Mouse (Mus musculus): ENCODE measurements around the gene Pygm.

Pygm gene

DNA sequence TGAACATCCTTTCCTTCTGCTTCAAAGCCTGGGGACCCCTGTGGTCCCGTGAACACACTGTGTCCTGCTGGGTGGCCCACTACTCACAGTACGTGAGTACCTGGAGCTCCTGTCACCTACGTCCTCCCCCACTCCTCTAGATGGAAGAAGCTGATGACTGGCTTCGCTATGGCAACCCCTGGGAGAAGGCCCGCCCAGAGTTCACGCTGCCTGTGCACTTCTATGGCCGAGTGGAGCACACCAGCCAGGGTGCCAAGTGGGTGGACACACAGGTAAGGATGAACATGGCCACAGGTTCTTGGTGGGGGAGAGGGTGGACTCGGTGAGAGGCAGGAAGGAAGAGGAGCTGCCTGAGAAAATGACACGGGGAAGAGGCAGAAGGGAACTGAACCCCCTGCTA lies 2.0 kb downstream of the Pygm start:
- DNase-seq: no peak

DNA sequence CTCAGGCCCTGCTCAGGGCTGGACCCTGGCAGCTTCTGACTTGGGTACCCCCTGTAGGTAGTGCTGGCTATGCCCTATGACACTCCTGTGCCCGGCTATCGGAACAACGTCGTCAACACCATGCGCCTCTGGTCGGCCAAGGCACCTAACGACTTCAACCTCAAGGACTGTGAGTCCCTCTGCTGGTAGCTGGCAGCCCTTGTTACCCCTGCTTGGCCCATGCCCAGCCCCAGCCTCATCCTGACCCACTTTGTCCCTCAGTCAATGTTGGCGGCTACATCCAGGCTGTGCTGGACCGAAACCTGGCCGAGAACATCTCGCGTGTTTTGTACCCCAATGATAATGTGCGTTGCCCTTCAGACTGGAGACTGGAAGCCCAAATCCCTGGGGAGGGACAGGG lies 3.8 kb downstream of the Pygm start:
- DNase-seq: no peak

DNA sequence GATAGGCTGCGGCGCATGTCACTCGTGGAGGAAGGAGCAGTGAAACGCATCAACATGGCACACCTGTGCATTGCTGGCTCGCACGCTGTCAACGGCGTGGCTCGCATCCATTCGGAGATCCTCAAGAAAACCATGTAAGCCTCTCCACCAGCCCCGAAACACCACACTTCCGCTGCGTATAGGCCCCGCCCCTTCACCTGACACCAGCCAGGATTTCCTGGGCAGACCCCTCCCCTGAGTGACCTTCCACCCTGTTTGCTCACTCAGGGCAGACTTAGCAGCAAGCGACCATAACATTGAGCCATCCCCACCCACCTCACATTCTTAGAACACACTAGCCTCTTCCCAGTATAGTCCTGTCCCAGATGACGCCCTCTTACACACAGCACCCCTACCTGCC lies 5.6 kb downstream of the Pygm start:
- DNase-seq: no peak

DNA sequence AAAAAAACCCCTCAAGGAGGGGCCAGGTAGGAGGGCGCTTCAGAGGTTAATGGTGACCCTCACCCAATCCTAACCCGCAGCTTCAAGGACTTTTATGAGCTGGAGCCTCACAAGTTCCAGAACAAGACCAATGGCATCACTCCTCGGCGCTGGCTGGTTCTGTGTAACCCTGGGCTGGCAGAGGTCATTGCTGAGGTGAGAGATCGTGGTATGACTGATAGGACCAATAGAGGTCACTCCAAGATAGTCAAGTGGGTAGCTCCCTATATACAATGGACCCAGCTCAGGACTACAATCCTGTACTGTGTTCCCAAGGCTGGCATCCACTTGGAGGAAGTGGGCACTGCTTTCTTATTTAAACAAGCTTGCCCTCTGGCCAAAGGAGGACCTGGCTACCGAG lies 6.1 kb downstream of the Pygm start:
- no peak for DNase-seq

DNA sequence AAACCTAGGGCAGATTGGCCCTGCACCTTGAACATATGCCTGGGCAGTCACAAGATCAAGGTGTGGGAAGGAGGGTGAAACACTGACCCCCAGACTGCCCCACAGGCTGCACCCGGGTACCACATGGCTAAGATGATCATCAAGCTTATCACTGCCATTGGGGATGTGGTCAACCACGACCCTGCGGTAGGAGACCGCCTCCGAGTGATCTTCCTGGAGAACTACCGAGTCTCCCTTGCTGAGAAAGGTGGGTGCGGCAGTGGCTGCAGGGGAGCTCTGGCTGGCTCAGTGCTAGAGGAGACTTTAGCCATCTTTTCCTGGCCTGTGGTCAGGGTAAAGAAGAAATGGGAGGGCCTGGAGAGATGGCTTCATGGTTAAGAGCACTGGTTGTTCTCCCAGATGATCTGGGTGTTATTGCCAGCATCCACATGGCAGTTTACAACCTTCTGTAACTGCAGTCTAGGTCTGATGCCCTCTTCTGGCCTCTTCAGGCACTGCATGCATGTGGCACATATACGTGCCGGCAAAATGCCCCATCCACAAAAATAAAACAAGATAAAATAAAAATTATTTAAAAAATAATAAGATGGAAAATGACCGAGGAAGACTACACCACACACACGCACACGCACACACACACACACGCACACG lies 8.7 kb downstream of the Pygm start:
- DNase-seq: no peak

DNA sequence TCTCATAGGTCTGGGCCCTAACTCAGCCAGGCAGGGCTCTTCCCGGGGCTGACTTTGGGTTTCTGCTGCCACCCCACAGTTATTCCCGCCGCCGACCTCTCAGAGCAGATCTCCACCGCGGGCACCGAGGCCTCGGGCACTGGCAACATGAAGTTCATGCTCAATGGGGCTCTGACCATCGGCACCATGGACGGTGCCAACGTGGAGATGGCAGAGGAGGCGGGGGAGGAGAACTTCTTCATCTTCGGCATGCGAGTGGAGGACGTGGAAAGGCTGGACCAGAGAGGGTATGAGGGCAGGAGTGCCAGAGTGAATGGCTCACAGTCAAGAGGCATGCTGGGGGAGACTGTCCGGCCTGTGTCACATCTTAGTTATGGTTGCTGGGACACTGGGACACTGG lies 9.4 kb downstream of the Pygm start:
- no peak for DNase-seq

DNA sequence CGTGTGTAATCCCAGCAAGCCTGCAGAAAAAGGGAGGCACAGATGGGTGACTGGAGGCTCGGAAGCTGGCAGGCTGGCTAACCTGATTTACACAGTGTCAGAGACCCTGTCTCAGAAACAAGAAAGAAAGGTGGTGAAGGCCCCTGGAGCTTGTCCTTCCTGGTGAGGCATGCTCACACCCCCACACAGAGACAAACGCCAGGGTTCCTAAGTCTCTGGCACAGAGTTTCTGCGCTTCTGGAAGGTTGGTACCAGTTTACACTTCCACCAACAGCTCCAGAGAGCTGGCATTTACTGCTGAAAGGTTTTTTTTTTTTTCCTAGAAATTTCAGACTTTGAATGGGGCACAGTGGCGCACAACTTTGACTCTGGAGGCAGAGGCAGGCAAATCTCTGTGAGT lies 12.0 kb downstream of the Pygm start:
- DNase-seq: no peak

DNA sequence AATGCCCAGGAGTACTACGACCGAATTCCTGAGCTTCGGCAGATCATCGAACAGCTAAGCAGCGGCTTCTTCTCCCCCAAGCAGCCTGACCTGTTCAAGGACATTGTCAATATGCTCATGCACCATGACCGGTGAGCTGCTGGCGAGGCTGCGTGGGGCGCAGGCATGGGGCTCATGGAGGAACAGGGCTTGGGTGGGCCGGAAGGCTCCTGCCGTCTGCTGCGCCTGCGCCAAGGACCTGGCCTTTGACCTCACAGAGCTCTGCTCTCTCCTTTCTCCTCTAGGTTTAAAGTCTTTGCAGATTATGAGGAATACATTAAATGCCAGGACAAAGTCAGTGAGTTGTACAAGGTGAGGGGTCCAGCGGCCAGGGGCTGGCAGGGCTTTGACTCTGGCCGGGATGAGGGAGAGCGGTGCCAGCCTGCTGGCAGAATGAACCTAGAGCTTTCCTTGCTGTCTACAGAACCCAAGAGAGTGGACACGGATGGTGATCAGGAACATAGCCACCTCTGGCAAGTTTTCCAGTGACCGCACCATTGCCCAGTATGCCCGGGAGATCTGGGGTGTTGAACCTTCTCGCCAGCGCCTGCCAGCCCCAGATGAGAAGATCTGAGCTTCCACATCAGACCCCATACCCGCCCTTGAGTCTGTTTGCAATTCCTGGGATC lies 13.5 kb downstream of the Pygm start:
- DNase-seq: no peak

DNA sequence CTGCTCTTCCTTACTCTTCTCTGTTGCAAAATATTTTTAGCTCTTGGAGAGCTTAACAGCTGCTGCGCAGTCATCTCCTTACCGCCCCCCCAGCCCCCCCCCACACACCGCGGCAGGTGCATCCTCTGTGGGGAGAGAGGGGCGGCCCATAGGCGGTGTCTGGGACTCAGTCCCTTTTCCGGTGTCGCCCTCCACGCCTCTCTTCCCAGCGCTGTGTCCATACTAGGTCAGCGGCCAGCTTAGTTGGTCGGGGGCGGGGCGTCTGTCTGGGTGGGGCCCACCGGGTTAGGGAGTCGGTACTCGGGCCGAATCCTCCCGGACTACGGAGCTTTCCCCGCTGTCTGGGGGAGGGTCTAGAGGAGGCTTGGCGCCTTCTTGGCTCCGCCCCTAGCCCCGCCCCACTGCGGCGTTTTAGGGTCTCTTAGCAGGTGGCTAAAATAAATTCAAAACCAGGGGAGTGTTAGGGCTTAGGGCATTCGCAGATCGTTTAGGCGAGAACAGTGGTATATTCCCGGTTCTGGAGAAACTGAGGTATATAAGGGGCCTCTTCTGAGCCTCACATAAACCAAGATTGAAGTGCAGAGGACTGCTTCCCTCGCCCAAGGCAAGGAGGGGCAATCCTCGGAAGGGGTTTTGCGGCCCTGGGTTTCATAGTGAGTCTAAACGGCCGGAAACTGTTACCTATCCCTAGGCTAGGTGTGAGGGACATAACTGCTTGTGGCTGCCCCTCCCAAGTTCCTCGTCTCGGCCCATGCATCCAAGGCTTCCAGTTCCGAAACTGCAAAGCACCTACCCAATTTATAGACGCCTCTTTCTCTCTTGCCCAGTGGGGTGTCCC lies 14.5 kb downstream of the Pygm start:
- DNase-seq: no peak

DNA sequence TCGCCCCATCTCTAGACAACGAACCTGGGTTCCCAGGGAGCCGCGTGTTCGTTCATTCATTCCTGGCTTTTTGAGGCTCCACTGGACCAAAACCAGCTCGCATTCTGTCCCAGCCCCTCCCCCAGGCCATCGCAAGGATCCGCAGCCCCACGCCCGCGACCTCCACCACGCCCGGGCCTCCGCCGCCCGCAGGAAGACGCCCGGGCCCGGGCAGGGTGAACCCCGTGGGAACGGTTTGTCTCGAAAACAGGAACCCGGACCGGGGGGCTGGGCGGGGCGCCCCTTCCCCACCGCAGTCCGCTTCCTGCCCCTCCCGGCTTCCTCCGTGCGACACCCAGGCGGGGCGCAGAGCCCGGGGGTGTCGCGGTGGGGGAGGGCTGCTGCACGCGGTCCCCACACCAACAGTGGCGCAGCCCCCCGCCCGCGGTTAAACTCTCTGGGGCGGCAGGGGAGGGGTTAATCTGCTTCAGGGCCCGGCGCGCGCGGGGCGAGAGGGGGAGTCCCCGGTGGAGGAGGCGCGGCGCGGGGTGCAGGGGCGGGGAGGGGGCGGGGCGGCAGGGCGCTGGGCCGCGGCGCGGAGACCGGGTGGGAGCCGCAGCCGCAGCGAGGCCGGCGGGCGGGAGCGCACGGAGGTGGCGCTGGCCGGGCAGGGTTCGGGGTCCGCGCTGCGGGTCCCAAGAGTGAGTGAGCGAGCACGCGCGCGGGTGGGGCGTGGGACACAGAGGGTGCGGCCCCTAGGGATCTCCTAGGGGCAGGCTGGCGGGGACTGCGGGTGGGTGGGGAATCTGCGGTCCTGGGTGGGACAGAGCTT lies 15.3 kb downstream of the Pygm start, which contains the start of gene Rasgrp2:
TSS of gene Rasgrp2 (plus strand) at position 56 of the 811 bp plus-strand sequence.
- DNase-seq: no peak

DNA sequence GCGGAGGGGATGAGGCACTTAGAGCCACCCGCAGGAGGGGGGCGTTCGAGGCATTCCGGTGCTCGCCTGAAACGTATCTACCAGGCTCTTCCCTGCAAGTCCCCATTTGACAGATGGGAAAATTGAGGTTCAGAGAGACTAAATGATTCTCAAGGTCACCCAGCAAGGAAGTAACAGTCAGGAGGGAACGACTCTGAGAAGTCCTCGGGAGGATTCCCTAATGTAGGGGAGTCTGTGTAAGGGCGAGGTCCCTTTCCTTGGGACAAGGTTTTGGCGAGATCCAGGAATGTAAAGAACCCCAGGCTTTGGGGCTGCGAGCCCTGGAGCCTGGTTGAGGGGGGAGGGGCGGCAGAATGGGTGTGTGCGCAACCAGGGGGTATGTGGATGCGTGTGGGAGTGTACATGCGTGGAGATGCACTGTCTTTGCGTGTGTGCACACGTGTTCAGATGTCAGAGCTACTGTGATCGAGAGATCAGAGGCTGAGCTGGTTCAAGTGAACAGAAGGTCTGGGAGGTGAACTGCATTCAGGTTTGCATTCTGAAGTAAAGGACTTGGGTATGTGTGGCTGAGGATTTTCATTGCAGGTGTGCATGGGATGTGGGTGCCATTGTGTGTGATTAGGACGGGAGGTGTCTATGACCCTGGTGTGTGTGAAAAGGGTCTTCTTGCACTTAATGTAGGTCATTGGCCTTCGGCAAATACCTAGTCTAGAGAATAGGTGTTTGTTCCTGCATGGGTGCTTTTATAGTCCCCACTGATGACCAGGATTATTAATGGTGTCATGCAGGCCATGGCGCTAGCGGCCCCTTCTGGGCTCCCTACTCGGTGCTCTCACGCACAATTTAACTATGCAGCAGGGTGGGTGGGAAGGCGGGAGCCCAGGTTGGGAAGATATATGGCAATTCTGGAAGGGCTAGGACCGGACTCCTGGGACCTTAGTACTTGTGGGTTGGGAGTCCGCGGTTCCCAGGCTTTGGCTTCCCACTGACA lies 16.2 kb downstream of the Pygm start:
- no peak for DNase-seq

DNA sequence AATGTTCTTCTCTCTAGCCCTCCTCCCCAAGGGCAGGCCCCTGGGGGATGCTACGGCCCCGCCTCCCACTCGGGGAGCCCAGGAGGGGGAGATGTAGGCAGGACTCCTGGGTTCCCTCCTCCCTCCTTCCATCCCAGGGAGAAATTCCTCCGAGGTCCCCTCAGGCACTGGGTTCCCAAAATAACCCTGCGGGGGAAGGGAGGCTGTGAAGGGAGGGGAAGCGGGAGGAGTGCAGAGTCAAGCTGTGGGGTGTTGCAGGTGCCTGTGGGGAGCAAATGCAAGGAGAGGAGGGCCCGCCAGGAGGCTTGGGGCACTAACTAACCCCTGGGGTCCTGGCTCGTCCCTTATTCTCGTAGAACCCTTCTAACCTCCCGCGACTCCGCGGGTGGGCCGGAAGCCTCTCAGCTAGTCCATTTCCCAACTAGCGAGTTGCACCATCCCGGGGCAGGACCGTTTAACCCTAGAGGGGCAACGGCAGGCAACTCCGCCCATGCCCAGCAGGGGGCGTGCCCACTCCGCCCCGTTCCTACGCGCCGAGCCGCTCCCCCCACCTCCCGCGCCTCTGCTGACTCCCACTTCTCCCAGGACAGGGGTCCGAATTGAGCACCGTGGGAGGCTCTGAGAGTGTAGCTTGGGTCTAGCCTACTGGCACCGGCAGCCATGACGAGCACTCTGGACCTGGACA lies 17.1 kb downstream of the Pygm start:
- DNase-seq: no peak

DNA sequence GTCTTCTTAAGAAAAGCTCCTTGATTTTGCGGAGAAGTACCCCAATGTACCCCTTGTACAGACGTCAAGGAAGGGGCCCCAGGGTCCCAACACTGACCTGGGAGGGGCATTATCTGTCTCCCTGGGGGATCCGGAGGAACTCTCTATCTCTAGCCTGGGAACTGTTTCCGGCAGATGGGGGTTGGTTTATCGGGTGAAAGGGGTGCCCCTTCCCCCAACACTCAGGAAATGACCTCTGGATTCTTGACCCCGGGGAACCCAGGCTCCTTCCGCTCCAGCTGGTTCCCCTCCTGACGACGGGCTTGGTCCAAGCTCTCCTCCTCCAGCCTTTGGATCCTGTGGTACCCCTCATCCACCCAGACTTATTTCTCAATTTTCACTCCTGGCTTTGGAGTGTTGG lies 17.8 kb downstream of the Pygm start:
- no peak for DNase-seq

DNA sequence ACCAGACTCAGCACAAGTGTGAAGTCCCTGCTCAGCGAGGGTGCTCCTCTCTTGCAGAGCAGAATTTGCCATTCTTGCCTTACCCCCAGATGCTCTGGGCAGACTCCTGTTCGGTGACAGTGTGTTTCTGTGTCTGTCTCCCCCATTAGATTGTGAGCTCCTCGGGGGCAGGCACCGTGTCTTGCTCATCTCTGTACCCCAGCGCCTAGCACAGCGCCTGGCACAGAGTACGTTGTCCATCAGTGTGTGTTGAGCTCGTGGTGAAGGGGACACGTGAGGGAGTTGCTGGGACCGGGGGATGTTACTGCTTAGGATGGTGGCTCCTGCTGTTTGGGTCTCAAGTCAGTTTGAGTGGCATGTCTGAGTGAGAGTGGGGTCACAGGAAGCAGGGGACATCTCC lies 19.7 kb downstream of the Pygm start:
- no peak for DNase-seq

DNA sequence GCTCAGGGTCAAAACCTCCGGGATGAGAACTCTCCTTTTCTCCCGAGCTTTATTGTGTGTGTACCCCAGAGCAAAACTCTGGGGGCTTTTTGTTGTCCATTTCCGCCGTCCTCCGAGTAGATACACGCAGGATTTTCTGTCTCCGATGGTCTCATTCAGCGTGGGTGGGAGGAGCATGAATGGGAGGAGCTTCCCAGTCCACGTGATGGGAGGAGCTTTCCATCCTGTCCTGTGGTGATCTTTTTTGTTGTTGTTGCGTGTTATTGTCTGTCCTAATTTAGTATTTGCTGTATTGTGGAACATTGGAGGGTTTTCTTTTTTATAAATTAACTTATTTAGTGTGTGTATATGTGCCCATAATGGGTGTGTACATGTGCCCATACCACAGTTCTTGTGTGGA lies 21.2 kb downstream of the Pygm start:
- DNase-seq: no peak

DNA sequence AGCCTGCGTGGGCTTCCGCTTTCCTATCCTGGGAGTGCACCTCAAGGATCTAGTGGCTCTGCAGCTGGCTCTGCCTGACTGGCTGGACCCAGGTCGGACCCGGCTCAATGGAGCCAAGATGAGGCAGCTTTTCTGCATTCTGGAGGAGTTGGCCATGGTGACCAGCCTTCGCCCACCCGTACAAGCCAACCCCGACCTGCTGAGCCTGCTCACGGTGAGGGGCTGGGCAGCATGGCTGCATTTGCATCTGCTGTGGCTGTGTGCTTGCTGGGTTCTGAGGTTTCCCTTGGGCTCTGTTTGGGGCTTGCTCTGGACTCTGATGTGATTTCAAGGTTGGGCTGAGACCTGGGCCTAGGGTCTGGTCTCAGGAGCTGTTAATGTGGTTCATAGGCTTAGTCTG lies 22.9 kb downstream of the Pygm start:
- DNase-seq: no peak

DNA sequence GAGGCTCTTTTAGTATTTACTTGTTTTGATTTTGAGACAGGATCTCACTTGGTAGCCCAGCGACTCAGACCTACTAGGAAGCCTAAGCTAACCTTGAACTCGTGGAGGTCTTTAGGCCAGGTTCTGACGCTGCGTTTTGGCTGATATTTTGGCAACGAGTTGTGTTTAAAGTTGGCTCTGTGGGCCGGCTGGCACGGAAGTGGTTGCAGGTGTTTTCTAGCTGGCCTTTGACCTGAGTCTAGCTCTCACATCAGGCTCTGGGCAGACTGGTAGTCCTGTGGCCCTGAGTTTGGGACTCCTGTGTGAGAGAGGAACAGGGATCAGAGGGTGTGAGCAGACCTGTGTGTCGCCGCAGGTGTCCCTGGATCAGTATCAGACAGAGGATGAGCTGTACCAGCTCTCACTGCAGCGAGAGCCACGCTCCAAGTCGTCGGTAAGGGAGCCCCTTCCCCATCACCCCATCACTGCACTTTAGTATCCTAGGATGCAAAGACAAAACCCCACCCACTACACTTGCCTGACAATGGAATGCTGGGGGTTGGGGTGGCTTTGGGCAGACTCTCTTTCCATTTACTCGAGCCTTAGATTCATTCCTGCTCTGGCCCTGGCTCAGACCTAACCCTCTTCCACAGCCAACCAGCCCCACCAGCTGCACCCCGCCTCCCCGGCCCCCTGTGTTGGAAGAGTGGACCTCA lies 23.8 kb downstream of the Pygm start:
- no peak for DNase-seq

DNA sequence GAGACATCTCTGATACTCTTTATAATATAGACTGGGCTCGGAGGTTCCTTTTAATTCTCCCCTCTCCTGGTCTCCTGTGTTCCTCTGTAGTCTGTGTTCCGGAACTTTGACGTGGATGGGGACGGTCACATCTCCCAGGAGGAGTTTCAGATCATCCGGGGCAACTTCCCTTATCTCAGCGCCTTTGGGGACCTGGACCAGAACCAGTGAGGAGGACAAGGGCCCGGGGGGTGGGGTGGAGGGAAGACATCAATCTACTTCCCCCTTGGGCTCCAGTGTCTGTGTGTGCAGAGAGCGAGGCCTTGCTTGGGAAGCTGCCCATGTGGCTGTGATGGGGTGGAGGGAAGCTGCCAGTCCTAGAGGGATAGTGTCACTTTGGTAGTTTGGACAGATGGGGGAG lies 24.6 kb downstream of the Pygm start:
- no peak for DNase-seq

DNA sequence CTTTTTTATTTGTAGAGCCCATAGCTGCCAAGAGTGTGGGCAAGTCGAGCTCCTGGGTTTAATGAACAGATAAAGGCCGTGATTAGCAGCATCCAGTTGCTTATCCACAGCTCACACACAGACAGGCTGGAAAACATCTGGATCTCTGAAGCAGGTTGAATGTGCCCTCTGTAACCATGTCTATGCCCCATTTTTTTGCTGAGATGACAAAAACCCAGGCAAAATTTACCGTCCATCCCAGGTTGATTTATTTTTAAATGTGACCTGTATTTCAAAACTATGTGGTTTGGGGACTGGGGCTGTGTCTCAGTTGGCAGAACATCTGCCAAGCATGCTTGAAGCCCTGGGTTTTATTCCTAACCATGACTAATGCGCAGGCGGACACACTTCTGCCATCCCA lies 25.0 kb downstream of the Pygm start:
- DNase-seq: no peak

DNA sequence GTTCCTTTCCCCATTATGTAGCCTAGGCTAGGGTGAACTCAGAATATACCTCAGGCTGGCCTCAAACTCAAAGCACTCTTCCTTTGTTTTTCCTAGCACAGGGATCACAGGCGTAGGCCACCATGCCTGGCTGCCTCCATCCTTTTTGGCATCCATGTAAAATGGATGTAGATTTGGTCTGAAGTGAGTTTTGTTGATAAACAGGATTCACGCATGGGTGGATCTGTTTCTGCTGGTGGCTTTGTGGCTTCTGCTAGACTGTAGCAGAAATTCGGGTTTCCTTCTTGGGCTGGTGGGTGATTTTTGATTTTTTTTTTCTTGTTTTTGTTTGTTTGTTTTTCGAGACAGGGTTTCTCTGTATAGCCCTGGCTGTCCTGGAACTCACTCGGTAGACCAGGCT lies 25.7 kb downstream of the Pygm start:
- no peak for DNase-seq

DNA sequence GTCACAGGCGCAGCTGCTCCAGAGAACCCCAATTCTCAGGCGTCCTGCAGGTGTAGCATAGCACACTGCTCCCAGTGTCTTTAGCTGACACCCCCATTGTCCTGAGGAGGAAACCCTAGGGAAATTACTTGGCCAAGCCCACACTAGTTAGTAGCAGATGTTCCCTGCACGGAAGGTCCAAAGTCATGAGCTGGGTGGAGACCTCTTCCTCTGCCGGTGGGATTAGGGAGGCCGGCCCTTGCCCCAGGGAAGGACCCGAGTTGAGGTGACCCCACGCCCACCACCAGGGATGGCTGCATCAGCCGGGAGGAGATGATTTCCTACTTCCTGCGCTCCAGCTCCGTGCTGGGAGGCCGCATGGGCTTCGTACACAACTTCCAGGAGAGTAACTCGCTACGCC lies 28.6 kb downstream of the Pygm start:
- no peak for DNase-seq

Data from right cerebral cortex, postnatal 25 days (tissue).